Mouse (Mus musculus) CH12.LX (cell line): ENCODE results near the gene Mpig6b.

Experiments used
- CTCF ChIP-seq, 2 experiments: IDR thresholded peaks in 1 of 2; conservative IDR thresholded peaks in 1 of 2; 2 replicates each; pipeline ENCODE4 v1.5.1; 2011 to 2012; ENCODE audit warnings: low read depth in 2 of 2, low read length in 2 of 2, improper control_type of control experiment in 1 of 2, inconsistent platforms in 1 of 2, mild to moderate bottlenecking in 1 of 2, moderate library complexity in 1 of 2
- ETS1 ChIP-seq: conservative IDR thresholded peaks from 2 replicates; pipeline ENCODE4 v1.6.1; 2012; ENCODE audit warnings: low read depth, mild to moderate bottlenecking, inconsistent platforms, low read length, improper control_type of control experiment, moderate library complexity
- POLR2A ChIP-seq: IDR thresholded peaks from 2 replicates; pipeline ENCODE4 v1.6.1; 2011; ENCODE audit warnings: low read depth, mild to moderate bottlenecking, improper control_type of control experiment, low read length

DNA sequence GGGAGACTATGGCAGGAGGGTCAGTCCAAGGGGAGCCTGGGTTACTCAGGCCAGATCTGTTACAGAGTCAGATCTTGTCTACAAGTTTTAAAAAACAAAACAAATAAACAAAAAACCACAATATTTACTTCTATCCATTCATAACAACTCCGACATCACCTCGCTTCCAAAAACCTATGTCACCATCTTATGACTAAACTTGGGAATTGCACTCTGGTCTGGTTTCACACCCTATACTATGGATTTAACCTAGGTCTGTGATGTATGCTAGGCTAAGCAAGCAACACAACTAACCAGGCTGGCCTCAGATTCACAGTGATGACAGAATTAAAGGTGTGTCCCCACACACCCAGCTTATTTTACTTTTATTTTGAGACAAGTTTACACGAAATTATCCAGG lies 40.5 kb upstream of the Mpig6b start:
- TF ChIP-seq POLR2A (no peak), CTCF (conservative IDR thresholded peaks at IDR 0.05 in 1 of 2, IDR thresholded peaks at IDR 0.05 in 1 of 2; ENCODE audit: low read depth in 2 of 2, low read length in 2 of 2) (peak in 1 of 2 experiments; percentile 27; a peak in 1 of 4 replicates), ETS1 (no peak)
